Mouse (Mus musculus): ENCODE data around the gene Nlk. TPM values are rescaled to one million over a fixed set of nuclear protein-coding genes. Genes with fewer than 3 reads are reported as not detected.
A peak's percentile ranks its signal among the peaks of the same experiment; 100 is the strongest.
"Not testable (repeated sequence)": the region's sequence is repeated elsewhere in the genome, so short reads cannot be mapped to it uniquely, and the experiment has no call there.

Gene Nlk
- total RNA-seq, 2 experiments from 2014 or later: 12.4 to 13.3 TPM

DNA sequence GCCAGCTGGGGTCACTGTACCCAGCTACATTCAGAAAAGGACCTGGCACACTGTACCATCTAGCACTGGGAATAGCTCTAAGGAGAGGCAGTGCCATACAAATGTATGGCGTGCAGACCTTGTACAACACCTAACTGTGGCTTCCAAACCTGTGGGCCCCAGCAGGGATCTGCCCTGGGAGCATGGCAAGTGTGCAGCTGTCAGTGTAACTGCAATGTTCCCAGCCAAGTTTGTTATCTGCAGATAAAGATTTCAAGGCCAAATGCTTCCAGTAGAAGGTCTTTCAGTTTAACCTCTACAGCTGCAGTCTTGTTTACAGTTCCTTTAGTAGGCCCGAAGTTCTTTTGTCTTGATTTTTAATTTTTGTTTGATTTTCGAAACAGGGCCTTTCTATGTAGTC is 141.6 kb downstream of the Nlk start:
- intact Hi-C loops (cut with DNase I): loop anchor here (10.0 kb wide), 1 partner anchor 369 kb away; the partner anchor contains the start of gene Nos2
- DNase-seq (ENCODE audit: low spot score): no peak

DNA sequence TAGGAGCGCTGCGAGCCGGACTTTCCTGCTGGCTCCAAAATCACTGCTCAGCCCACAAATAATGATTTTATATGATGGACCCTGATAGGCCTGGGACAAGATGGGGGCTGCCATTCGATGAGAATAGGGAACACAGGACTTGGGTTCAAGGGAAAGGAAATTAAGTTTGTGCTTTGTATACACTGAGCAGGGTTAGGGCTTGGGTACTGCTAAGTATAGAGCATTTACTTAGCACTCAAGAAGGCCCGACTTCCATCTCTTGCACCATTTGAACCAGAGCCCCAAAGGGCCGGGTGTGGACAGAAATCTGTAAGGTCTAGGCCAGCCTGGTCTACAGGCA is 146.1 kb downstream of the Nlk start:
- intact Hi-C loops (cut with DNase I): loop anchor here (10.0 kb wide), 1 partner anchor 374 kb away; the partner anchor contains the start of gene Nos2
- DNase-seq (ENCODE audit: low spot score): no peak

DNA sequence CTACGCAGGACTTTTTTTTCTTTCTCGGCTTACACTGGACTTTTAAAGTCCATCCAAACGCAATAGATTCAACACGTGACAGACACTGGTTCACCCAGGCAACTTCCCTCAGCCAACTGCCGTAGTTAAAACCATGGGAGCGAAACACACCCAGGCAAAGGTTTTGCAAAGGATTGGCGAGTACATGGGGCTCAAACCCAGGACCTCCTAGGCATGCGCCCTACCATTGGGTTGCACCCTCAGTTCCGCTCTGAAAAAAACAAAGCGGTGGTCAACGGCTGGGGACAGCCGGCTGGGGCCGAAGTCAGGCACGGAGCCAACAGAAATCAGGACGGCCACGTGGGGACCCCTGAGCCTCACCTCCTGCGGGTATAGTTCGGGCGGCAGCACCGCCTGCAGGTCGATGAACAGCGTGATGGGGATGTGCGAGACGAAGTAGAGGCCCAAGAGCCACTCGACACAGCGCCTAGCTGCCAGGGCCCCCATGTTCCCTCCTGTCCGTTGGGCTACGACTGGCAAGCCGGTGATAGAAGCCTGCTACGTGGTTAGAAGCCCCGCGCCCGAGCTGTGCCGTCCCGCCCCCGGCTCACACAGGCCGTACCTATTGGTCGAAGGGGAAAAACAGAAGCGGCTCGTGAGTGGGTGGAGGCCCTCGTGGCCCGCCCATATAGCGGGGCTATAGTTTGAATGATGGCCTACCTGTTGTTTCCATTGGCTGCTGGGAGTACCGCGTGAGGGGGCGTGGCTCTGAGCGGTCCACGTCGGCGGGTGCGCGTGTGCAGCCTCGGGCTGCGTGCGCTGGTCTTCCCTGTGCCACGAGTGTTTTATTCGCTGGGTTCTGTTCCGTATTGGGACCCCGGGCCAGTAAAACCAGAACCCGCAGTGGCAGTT is 146.8 kb downstream of the Nlk start, which contains the start of gene Tmem97:
Gene Tmem97, minus strand, starts transcription at position 610 of the 891 bp plus-strand sequence.
- intact Hi-C loops (cut with DNase I): loop anchor here (10.0 kb wide), 1 partner anchor 374 kb away; the partner anchor contains the start of gene Nos2
- DNase-seq (ENCODE audit: low spot score): peak; percentile 94

DNA sequence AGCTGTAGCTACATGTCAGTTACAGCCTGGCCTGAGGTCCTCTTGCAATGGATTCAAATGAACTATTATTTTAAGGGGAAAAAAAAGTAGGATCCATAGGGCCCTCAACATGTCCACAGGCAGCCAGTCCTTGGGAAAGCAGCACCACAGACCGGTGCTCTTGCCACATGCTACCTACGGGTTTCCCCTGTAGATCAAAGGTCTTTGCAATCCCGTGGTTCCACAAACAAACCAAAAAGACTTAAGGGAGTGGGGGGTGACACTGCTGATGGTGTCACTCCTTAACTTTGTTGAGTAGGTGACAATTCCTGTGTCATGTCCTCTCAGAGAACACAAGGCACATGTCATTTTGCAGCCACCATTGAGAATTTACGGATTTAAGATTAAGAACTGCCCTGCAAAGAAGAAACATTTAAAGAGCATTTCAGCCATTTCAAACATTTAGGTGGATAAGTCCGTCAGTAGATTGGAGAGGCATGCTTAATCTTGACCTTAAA is 147.6 kb downstream of the Nlk start:
- intact Hi-C loops (cut with DNase I): no loop called here
- DNase-seq (ENCODE audit: low spot score): no peak

DNA sequence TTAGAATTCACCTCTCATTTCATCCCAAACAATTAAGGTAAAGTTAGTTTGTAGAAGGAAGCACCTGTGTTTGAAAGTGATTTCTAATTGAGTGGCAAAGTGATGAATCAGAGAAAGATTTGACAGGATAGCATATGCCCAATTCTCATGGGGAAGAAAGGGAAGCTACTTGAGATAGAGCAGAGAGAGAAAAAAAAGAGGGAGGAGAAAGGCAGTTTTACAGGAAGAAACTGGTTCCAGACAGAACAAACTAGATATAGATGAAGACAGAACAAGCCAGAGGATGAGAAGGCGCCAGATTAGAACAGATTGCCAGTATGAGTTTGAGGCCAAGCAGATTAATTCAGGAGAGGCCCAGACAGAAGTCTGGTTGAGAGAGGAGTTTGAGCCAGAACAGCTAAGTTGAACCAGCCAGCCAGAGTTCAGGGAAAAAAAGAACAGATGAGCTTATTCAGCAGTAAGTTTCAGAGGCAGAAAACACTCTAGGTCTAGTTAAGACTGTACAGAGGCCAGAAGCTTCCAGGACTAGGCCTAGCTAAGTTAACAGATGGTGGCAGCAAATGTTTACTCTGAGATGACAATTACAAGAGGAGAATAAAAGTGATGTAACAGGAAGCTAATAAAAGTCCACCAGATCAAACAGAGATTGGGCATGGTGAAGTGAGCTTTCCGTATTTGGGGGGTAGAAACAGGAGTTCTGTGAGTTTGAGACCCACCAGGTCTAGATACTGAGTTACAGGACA is 149.3 kb downstream of the Nlk start:
- DNase-seq (ENCODE audit: low spot score): no peak
- intact Hi-C loops (cut with DNase I): no loop called here

DNA sequence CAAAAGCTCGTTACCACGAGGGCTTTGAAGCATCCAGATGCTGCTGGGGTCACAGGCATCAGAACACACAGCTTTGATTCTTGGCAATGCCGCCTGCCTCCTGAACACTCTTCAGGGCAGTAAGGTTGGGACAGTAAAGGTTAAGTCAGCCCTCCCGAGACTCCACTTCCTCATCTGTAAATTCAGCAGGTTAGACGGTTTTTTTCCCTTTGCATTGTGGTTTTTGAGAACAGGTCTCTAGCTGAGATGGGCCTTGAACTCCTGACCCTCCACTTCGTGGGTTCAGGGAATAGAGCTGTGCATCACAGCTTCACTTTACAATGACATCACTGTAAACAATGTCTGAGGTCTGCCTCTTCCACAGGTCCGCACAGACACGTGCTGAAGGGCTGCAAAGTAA is 152.0 kb downstream of the Nlk start:
- intact Hi-C loops (cut with DNase I): no loop called here
- DNase-seq (ENCODE audit: low spot score): no peak

DNA sequence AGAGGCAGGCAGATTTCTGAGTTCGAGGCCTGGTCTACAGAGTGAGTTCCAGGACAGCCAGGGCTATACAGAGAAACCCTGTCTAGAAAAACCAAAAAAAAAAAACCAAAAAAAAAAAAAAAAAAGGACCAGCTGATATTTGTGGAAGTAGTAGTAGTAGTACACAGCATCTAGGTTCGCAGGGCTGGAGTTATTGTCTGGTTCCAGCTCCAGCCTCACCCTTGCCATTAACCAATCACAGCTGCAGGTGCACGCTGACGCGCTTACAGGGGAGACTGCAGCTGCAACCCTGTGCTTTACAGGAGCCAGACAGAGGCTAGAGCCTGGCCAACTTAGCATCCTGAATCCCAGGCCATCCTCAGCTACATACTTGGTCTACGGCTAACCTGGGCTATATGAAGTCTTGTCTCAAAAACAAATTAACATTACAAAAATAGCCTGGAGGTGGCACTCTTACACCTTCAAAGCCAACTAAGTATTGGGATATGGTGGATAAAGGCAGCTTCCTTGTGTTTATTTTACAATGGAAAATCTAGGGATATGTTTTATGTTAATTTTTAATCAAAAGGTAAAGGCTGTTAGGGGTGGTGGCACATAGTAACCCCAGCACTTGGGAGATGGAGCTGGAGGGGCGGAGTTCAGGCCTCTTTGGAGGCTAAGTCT is 152.6 kb downstream of the Nlk start:
- DNase-seq (ENCODE audit: low spot score): no peak
- intact Hi-C loops (cut with DNase I): no loop called here

DNA sequence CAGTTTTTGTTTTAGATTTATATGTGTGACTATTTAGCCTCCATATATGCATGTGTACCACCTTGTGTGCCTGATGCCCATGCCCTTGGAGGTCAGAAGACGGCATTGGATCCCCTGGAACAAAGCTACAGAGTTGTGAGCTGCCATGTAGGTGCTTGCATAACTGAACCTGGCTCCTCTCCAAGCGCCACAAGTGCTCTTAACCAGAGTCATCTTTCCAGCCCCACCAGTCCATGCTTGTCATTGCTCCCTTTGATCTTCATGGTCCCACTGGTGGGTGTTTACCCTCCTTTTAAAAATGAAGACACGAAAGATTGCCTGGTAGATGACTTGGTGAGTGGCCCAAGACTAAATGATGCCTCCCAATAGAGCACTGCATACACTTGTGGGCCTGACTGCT is 156.8 kb downstream of the Nlk start:
- intact Hi-C loops (cut with DNase I): no loop called here
- no peak for DNase-seq (ENCODE audit: low spot score)

DNA sequence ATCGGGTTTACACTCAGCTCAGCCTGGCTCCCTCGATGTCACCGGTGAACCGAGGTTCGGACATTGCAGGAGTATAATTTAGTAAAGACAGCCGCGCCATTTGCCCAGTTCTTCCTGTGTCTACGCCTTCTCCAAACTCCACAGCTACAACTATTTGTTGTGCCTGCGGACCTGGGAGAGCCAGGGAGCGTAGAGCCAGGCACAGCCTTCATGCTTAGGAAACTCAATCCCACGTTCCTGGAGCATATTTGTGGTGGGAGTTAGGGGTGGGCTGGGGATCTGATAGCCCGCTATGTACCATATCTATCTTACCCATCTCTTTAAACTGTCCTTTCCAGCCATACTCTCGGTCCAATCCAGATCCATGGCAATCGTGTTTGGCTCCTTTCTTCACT is 160.5 kb downstream of the Nlk start:
- intact Hi-C loops (cut with DNase I): no loop called here
- no peak for DNase-seq (ENCODE audit: low spot score)

DNA sequence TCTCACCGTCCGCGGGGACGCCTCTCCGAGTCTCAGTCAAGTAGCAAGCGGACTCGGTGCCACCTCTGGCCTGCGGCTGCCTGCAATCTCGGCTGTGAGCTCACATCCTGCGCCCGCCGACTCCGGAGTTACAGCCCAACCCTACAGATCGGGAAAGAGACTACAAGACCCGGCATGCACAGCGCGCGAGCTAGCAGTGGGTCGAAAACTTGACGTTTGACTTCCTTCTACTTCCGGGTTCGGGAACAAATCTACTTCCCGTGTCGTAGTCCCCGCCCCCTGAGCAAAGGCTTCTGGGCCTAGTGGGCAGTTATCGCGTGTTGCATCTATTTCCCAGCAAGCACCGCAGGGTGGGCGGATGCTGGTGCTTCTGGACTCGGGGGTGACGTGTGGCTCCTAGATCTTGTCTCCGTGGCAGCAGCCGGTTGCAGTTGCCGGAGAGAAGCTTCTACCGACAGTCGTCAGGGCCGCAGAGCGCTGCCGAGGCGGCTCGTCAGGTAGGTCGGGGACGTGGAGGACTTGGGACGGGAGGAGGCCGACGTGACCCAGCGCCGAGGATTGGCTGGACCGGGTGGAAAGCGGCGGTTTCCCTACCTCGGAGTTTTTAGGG is 161.0 kb downstream of the Nlk start, which contains the start of the genes Tnfaip1 and Ift20:
Gene Tnfaip1, minus strand, starts transcription at position 253 of the 610 bp plus-strand sequence.
Gene Ift20, plus strand, starts transcription at position 282 of the 610 bp plus-strand sequence.
- intact Hi-C loops (cut with DNase I): no loop called here
- DNase-seq (ENCODE audit: low spot score): peak; percentile 97

DNA sequence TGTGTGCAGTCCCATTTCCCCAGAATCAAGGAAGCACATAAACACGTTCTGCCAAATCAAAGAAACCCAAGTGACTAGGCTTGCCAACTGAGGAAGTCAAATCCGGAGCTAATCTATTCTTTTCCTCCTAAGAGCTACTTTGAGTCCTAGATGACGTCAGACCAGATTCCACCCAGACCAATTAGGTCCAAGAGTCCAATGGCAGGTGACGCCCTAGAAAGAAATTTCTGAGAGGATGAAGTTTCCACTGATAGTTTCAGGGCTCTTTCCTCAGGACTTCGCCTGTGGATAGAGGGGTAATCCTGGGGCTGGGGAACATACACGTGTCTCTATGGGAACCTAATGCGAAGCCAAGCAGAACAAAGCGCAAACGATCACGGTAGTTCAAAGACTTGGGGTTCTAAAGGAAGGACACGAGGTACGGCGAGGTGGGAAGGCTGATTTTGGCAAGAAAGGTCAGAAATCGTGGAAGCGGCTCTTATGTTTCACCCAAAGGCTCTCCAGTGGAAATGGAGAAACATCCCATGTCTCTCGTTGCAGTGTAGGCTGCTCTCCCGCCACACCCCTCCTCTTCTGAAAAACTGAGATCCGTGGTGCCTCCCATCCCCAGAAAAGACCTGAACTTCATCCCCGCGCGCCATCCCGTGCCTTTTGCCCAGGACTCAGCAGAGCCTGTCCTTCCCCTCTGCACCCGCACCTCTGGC is 161.6 kb downstream of the Nlk start:
- DNase-seq (ENCODE audit: low spot score): peak; percentile 29
- intact Hi-C loops (cut with DNase I): no loop called here

DNA sequence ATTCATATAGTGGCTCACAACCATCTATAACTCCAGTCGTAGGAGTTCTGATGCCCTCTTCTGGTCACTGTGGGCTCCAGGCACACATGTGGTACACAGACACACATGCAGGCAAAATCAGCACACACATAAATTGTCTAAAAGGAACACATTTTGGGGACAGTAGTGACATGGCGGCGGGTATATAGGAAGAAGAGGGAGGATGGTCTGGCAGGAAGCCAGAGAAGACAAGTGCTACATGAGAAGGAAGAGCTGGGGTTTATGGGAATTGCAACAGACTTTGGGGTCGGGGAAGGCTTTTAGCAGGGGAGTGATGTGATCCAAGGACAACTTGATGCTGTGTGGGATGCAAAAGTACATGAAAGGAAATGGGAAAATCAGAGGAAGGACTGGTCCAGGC is 162.7 kb downstream of the Nlk start:
- no peak for DNase-seq (ENCODE audit: low spot score)
- intact Hi-C loops (cut with DNase I): no loop called here

DNA sequence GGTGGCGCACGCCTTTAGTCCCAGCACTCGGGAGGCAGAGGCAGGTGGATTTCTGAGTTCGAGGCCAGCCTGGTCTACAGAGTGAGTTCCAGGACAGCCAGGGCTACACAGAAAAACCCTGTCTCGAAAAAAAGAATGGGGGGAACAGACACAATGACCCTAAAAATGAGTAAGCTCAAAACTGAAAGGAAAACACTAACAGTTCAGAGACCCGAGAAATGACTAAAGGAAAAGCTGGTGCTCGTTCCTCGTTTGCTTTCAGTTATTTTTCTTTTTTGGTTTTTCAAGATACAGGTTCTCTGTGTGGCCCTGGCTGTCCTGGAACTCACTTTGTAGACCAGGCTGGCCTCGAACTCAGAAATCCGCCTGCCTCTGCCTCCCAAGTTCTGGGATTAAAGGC is 165.7 kb downstream of the Nlk start:
- intact Hi-C loops (cut with DNase I): loop anchor here (2.0 kb wide), 1 partner anchor 17 kb away; no protein-coding TSS in a partner anchor
- DNase-seq (ENCODE audit: low spot score): not testable (repeated sequence)

DNA sequence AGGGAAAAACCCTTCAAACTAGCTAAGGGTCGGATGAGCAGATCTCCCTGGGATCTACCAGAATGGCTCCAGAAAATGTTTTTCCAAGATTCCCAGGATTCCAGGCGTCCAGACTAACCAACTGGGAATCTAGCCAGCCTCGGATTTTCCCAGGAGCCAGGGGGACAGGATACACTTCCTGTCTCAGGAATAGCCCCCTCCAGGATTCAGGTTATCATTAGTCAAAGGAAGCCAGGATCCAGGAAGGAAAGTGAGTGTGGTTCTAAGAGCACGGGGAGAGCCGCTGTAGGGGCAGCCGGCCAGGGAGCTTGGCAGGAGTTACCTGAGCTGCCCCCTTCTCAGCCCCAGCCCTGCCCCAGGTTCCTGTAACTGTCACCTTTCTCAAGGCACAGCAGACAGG is 166.1 kb downstream of the Nlk start:
- intact Hi-C loops (cut with DNase I): loop anchor here (2.0 kb wide), 1 partner anchor 16 kb away; no protein-coding TSS in a partner anchor
- DNase-seq (ENCODE audit: low spot score): peak; percentile 64

DNA sequence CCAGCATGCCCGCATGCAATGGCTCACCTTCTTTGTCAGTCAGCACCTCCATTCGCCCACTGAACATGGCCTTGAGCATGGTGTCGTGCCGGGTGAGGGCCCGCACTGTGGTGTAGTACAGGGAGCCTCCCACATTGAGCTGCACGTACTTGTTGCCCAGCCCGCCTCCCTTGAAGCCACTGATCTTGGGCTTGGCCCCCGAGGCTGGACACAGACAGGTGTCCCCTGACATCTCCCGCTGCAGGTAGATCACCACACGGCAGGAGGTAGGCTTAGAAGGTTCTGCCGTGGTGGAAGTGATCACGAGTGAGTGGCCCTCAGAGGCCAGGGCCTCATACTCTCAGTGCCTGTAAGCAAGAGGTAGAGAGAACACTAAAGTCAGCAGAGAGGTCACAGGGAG is 167.2 kb downstream of the Nlk start:
- DNase-seq (ENCODE audit: low spot score): no peak
- intact Hi-C loops (cut with DNase I): loop anchor here (2.0 kb wide), 1 partner anchor 15 kb away; no protein-coding TSS in a partner anchor

DNA sequence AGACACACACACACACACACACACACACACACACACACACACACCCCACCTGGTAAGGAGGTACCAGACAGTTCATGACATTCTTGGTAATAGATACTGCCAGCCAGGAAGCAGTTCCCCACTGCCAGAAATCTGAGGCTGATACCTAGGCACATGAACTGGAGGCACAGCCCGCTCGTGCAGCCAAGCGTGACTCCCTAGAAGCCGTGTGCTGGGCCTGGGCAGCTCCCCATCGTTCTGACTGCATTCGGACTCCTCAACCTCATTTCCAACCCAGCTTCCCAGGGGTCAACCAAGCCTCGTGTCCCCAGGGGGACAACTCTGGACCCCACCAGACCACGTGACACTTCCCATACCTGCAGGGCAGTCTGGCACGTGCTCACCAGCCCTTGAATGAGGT is 168.5 kb downstream of the Nlk start:
- no peak for DNase-seq (ENCODE audit: low spot score)
- intact Hi-C loops (cut with DNase I): no loop called here

DNA sequence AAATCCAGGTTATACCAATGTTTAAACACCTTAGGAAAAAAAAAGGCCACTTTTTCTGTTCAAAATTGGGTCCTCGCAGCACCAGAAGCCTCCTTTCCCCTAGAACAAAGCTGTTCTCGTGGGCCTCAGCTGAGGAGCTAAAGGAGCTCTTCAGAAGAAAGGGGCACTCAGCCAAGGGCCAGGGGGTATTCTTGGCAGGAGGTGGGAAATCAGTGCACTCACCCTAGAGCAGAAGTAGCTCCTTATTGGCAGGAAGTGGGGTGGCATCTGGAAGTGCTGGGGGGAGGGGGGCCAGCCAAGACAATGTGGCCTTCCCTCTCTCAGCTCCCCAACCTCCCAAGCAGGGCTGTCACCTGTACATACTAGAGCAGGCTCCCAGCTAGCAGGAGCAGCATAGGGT is 172.3 kb downstream of the Nlk start:
- intact Hi-C loops (cut with DNase I): no loop called here
- DNase-seq (ENCODE audit: low spot score): no peak

DNA sequence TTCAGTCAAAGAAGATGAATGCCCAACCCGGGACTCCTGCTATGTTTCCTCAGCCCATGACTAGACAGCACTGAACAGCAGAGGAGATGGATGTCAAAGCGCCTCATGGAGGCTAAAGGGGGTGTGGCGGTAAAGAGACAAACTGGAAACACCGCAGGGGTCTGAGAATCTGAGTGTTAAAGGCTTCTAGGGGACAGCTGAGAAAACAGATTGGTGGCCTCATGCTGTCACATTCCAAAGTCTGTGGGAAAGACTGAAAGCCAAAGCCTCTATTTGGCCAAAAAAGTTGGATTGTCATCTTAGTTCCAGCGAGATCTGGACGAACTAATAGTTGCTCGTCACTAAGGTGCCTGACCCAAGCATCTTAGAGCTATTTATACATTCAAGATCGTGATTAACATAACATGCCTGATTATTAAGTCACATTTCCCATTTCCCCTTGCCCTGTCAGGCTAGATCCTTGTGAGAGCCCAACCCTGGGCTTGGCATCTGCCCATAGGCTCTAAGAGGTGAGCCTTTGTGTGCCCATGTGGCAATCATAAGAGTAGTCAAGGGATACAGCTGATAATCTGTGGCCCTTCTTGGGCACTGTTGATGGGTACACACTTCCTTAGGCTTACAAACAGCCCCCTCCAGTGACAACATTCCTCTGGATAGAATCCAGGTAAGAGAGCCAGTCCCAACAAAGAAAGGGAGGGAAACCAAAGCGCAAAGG is 173.8 kb downstream of the Nlk start:
- intact Hi-C loops (cut with DNase I): no loop called here
- no peak for DNase-seq (ENCODE audit: low spot score)
